Mouse (Mus musculus) frontal cortex, postnatal 36 days (tissue): ENCODE data around the gene Amy2a2.
"Not testable (repeated sequence)": the region's sequence is repeated elsewhere in the genome, so short reads cannot be mapped to it uniquely, and the experiment has no call there.

Source experiments
- DNase-seq, 2 experiments: peaks; one replicate each; pipeline ENCODE4 v3.0.0; 2022; ENCODE audit warnings: low spot score in 2 of 2

Amy2a2 gene

DNA sequence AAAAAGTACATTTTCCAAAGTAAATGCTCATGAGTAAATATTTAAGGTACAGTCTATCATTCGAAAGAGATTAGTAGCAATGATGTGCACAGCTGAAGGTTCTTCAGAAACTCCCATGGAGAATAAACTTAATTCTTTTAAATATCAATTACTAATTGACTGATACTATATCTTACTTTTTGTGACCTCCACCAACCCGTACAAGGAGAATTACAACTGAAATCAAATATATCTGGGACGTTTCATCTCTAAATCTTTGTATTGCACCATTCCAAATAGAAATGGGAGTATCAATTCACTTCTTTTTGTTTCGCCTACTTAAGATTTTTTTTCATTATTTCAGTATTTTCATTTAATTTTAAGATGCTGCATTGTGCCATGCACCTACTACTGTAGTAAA lies at the start of gene Amy2a2:
Gene Amy2a2, minus strand, starts transcription at position 101 of the 400 bp plus-strand sequence.
- not testable (repeated sequence) for DNase-seq

DNA sequence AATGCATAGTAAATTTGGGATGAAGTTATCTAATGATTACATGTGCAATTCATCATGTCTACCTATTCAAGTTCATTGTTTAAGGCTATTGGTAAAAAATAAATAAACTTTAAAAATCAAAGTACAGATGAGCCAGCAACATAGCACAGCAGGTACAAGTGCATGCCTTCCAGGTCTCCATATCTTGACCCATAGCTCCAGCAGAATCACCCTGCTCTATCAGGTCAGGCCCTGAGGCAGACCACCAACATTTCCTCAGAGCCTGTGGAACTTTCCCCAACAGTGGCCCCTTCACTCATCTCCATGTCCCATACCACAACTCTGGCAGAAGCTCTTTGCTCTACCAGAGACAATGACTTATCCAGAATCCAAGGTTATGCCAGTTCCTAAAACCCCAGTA lies 11.0 kb downstream of the Amy2a2 start:
- not testable (repeated sequence) for DNase-seq

DNA sequence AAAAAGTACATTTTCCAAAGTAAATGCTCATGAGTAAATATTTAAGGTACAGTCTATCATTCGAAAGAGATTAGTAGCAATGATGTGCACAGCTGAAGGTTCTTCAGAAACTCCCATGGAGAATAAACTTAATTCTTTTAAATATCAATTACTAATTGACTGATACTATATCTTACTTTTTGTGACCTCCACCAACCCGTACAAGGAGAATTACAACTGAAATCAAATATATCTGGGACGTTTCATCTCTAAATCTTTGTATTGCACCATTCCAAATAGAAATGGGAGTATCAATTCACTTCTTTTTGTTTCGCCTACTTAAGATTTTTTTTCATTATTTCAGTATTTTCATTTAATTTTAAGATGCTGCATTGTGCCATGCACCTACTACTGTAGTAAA lies 32.5 kb downstream of the Amy2a2 start, which contains the start of gene Amy2a3:
Gene Amy2a3, minus strand, starts transcription at position 101 of the 400 bp plus-strand sequence.
- DNase-seq, result not testable (repeated sequence)

DNA sequence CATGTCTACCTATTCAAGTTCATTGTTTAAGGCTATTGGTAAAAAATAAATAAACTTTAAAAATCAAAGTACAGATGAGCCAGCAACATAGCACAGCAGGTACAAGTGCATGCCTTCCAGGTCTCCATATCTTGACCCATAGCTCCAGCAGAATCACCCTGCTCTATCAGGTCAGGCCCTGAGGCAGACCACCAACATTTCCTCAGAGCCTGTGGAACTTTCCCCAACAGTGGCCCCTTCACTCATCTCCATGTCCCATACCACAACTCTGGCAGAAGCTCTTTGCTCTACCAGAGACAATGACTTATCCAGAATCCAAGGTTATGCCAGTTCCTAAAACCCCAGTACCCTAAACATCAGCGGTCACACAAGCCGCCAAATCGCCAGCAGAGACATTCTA lies 43.5 kb downstream of the Amy2a2 start:
- DNase-seq, result not testable (repeated sequence)
